Mouse (Mus musculus): ENCODE results near the gene Bsx. TPM values are rescaled to one million over a fixed set of nuclear protein-coding genes. Genes with fewer than 3 reads are reported as not detected.

The Bsx gene
- total and polyA plus RNA-seq, 3 experiments: not detected

DNA sequence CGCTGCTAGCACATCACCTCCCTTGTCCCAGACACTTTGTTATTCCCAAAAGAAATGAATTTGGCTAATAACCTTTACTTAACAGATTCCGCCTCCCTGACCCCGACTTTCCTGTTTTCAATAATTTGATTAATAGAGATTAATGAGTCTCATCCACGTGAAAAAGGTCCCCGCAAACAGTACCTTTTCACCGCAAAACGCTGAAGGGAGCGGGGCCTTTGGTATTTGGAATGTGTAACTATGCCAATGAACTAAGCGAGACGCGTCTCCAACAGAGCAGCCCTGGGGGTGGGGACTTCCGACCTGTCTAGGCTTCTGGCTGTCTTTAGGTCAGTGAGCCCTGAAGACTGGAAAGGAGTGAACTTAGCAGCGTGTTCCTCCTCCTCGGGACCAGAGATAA is 5.1 kb downstream of the Bsx start:
- no peaks in the 10 kb centered on the region for H3K9me3 ChIP-seq (replicated peaks; ENCODE audit: insufficient read depth, low read length)
- no peaks in the 10 kb centered on the region for H3K27me3 ChIP-seq (ENCODE audit: control insufficient read depth in 1 of 2, insufficient read depth in 2 of 2, low read length in 2 of 2)
- H3K27ac ChIP-seq (ENCODE audit: control insufficient read depth, low read depth, low read length): no peak overlapping the region
- no peak overlapping the region for H3K9ac ChIP-seq (ENCODE audit: control insufficient read depth, low read depth, low read length, poor library complexity, severe bottlenecking)
- H3K79me2 ChIP-seq (ENCODE audit: control insufficient read depth, insufficient read depth, low read length, poor library complexity): no peaks in the 10 kb centered on the region
- H3K4me1 ChIP-seq (ENCODE audit: control insufficient read depth in 1 of 2, insufficient read depth in 2 of 2, low read length in 2 of 2): no peaks in the 10 kb centered on the region
- TF ChIP-seq GATA1 (IDR thresholded peaks at IDR 0.05; ENCODE audit: low read depth, low read length): no peak
- TF ChIP-seq RCOR1 (IDR thresholded peaks at IDR 0.05; ENCODE audit: low read depth, low read length): no peak
- TF ChIP-seq CHD2 (IDR thresholded peaks at IDR 0.05; ENCODE audit: low read length): no peak
- TF ChIP-seq JUND (IDR thresholded peaks at IDR 0.05; ENCODE audit: low read depth, low read length): no peak
- no peak for TF ChIP-seq HCFC1 (IDR thresholded peaks at IDR 0.05; ENCODE audit: low read depth, low read length)
- TF ChIP-seq ZKSCAN1 (IDR thresholded peaks at IDR 0.05; ENCODE audit: low read depth, low read length): no peak
- TF ChIP-seq USF1 (IDR thresholded peaks at IDR 0.05; ENCODE audit: low read depth, low read length): no peak
- H3K36me3 ChIP-seq (ENCODE audit: control insufficient read depth in 1 of 2, insufficient read depth in 2 of 2, low read length in 2 of 2): no peaks in the 10 kb centered on the region
- no peak overlapping the region for H3K4me3 ChIP-seq (ENCODE audit: control insufficient read depth in 1 of 2, insufficient read depth in 1 of 2, low read depth in 2 of 2, low read length in 2 of 2)
- no peak for DNase-seq (ENCODE audit: low read depth, low spot score)

- H3K9me3 ChIP-seq (replicated peaks; ENCODE audit: insufficient read depth, low read length): no peaks in the 10 kb centered on the region
- H3K27me3 ChIP-seq (ENCODE audit: control insufficient read depth in 1 of 2, insufficient read depth in 2 of 2, low read length in 2 of 2): no peaks in the 10 kb centered on the region; a peak in 1 of 4 replicates
- no peak overlapping the region for H3K27ac ChIP-seq (ENCODE audit: control insufficient read depth, low read depth, low read length)
- peak; percentile 4 for DNase-seq (ENCODE audit: low read depth, low spot score)
- no peak overlapping the region for H3K4me3 ChIP-seq (ENCODE audit: control insufficient read depth in 1 of 2, insufficient read depth in 1 of 2, low read depth in 2 of 2, low read length in 2 of 2)
- H3K9ac ChIP-seq (ENCODE audit: control insufficient read depth, low read depth, low read length, poor library complexity, severe bottlenecking): no peak overlapping the region
- no peaks in the 10 kb centered on the region for H3K36me3 ChIP-seq (ENCODE audit: control insufficient read depth in 1 of 2, insufficient read depth in 2 of 2, low read length in 2 of 2)
- no peaks in the 10 kb centered on the region for H3K4me1 ChIP-seq (ENCODE audit: control insufficient read depth in 1 of 2, insufficient read depth in 2 of 2, low read length in 2 of 2)
- no peak for TF ChIP-seq MEF2A (IDR thresholded peaks at IDR 0.05; ENCODE audit: extremely low read depth, insufficient replicate concordance, low read depth, low read length, poor library complexity, severe bottlenecking)
- TF ChIP-seq SIN3A (IDR thresholded peaks at IDR 0.05; ENCODE audit: low read length): no peak
- no peak for TF ChIP-seq ZKSCAN1 (IDR thresholded peaks at IDR 0.05; ENCODE audit: low read depth, low read length)
- TF ChIP-seq TBP (IDR thresholded peaks at IDR 0.05; ENCODE audit: low read depth, low read length): no peak
- TF ChIP-seq JUND (IDR thresholded peaks at IDR 0.05; ENCODE audit: low read depth, low read length): no peak
- no peak for TF ChIP-seq GABPA (IDR thresholded peaks at IDR 0.05; ENCODE audit: low read depth, low read length)
- TF ChIP-seq ZC3H11A (IDR thresholded peaks at IDR 0.05; ENCODE audit: low read depth, low read length): no peak
- TF ChIP-seq USF1 (IDR thresholded peaks at IDR 0.05; ENCODE audit: low read depth, low read length): no peak
- TF ChIP-seq RCOR1 (IDR thresholded peaks at IDR 0.05; ENCODE audit: low read depth, low read length): no peak
- TF ChIP-seq CHD2 (IDR thresholded peaks at IDR 0.05; ENCODE audit: low read length): no peak
- TF ChIP-seq MYB (IDR thresholded peaks at IDR 0.05; ENCODE audit: low read depth, low read length): no peak
- no peak for TF ChIP-seq CTCF (IDR thresholded peaks at IDR 0.05 in 2 of 3, conservative IDR thresholded peaks at IDR 0.05 in 1 of 3; ENCODE audit: control insufficient read depth in 1 of 3, insufficient read depth in 1 of 3, low read depth in 2 of 3, low read length in 3 of 3, poor library complexity in 1 of 3, severe bottlenecking in 1 of 3)
- no peak for TF ChIP-seq USF2 (IDR thresholded peaks at IDR 0.05; ENCODE audit: borderline replicate concordance in 1 of 2, insufficient read depth in 1 of 2, low read depth in 1 of 2, low read length in 2 of 2)
- no peak for TF ChIP-seq TAL1 (IDR thresholded peaks at IDR 0.05; ENCODE audit: low read length)
- no peak for TF ChIP-seq POLR2AphosphoS5 (IDR thresholded peaks at IDR 0.05; ENCODE audit: borderline replicate concordance, low read depth, low read length)
- no peaks in the 10 kb centered on the region for H3K79me2 ChIP-seq (ENCODE audit: control insufficient read depth, insufficient read depth, low read length, poor library complexity)
Observed at GRCm38 (mm10) chr9:40885669-40886068, 11.7 kb downstream of the Bsx start.
